Mouse (Mus musculus): ENCODE results near the gene Acap3. TPM values are rescaled to one million over a fixed set of nuclear protein-coding genes. Genes with fewer than 3 reads are reported as not detected.

Gene Acap3
- polyA plus RNA-seq, 1 experiment from 2014 or later = 17.9 TPM

DNA sequence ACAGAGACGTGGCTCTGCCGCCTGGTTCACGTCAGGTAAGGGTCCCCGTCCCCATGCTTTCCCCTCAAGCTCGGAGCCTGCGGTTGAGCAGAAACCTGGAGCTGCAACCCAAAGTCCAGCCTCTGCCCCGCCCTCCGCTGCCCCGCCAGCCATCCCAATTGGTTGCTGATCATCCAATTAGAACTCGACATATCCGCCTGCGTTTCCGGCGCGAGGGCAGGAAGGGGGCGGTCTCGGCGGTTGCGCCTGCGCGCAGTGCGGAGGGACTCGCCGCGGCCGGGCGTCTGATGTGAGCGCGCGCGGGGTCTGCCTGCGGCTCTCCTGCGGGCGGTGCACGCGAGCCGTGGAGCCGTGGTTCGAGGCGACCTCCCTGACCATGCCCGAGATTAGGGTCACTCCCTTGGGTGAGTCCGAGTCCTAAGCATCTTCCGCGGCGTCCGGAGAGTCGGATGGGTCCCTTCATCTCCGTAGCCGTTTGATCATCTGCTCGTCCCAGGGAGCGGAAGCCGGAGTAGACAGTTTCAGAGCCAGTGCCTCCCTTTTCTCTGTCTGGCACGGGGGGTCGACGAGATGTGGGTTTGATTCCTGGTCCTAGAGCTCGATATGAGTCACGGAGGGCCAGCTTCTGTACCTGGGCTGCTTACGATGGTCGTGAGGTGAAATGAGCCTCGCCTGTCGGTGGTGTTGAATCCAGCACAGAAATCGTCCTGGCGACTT lies 22.1 kb upstream of the Acap3 start, which contains the start of the genes Cptp and Ints11:
Gene Cptp, minus strand, starts transcription at position 124 of the 717 bp plus-strand sequence.
Gene Ints11, plus strand, starts transcription at position 230 of the 717 bp plus-strand sequence.
- peaks cover 21% of the 10 kb centered on the region for H3K36me3 ChIP-seq (ENCODE audit: control insufficient read depth, insufficient read depth, low read length)

DNA sequence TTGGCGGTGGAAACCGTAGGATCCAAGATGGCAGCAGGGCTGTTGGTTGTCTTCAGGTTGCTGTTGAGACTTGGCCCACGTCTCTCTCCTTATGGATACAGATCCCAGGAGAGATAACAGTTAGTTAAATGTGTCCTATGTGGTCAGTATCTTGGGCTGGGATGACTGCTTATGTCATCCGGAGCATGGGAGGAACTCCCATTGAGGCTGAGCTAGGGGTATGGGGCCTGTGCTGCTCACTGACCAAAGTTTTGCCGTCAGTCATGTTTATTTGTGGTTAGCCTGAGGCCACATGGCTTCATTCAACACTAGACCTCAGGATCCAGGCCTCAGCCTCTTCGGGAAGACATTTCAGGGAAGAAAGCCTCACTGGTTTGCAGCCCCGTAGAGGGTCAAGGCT lies 20.2 kb upstream of the Acap3 start:
- peak overlapping the region; percentile 15 for H3K4me2 ChIP-seq
- no peak overlapping the region for H3K9ac ChIP-seq (ENCODE audit: low read depth, low read length)
- no peak overlapping the region for H3K27ac ChIP-seq (ENCODE audit: low read depth, low read length)
- no peak for DNase-seq (ENCODE audit: low spot score)
- H3K36me3 ChIP-seq (ENCODE audit: control insufficient read depth, insufficient read depth, low read length) = peaks cover 28% of the 10 kb centered on the region
- H3K4me3 ChIP-seq (ENCODE audit: low read depth, low read length) = no peak overlapping the region
- H3K9me3 ChIP-seq (ENCODE audit: control insufficient read depth, low read length) = no peaks in the 10 kb centered on the region
- peaks cover 13% of the 10 kb centered on the region for H3K4me1 ChIP-seq (replicated peaks; ENCODE audit: control insufficient read depth, insufficient read depth, low read length)
- no peaks in the 10 kb centered on the region for H3K27me3 ChIP-seq (replicated peaks; ENCODE audit: control insufficient read depth, insufficient read depth, low read length)
- no peak for ATAC-seq (replicated peaks; ENCODE audit: low FRiP score)
- whole genome bisulfite sequencing = 84% methylated on average over 7 of the region's 7 CpGs

More for the DNA sequence above, 22.1 kb upstream of the Acap3 start, which contains the start of the genes Cptp and Ints11:
- peak within 1 kb of the TSS; percentile 91 for H3K4me2 ChIP-seq
- H3K27ac ChIP-seq (ENCODE audit: low read depth, low read length) = 0 out of 2 replicates have a peak within 1 kb of the TSS, but pooled peaks have one; percentile 3
- peak within 1 kb of the TSS; percentile 71 for H3K9ac ChIP-seq (ENCODE audit: low read depth, low read length)
- peak; percentile 97 for DNase-seq (ENCODE audit: low spot score)
- peak; percentile 96 for ATAC-seq (replicated peaks; ENCODE audit: low FRiP score)
- under 1% methylated on average over 63 of the region's 63 CpGs for WGBS
- H3K4me1 ChIP-seq (replicated peaks; ENCODE audit: control insufficient read depth, insufficient read depth, low read length) = peaks cover 13% of the 10 kb centered on the region
- H3K4me3 ChIP-seq (ENCODE audit: low read depth, low read length) = peak within 1 kb of the TSS; percentile 81
- no peaks in the 10 kb centered on the region for H3K27me3 ChIP-seq (replicated peaks; ENCODE audit: control insufficient read depth, insufficient read depth, low read length)
- H3K9me3 ChIP-seq (ENCODE audit: control insufficient read depth, low read length) = no peaks in the 10 kb centered on the region

DNA sequence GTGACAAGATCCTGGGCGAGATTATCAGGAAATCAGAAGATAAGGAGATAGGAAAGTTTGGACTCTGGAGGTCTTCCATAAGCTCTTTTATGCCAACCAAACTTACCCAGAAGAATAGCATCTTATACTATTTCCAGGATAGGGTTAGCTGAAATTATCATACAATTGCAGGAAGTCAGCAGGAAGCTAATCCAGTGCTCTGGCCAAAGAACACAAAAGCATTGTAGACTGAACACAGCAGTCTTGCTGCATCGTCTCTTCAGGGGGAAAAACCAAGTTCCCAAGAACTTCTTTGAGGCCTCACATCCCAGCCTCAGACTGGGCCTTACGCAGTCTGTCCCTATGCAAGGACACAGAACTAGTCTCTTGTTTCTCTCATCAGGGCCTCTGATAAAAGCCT lies 8.0 kb upstream of the Acap3 start:
- Histone ChIP-seq H3K27ac (ENCODE audit: low read depth, low read length) (no peak overlapping the region), H3K4me2 (no peak overlapping the region), H3K4me3 (ENCODE audit: low read depth, low read length) (no peak overlapping the region), H3K9ac (ENCODE audit: low read depth, low read length) (no peak overlapping the region), H3K36me3 (ENCODE audit: control insufficient read depth, insufficient read depth, low read length) (peaks cover 29% of the 10 kb centered on the region), H3K27me3 (replicated peaks; ENCODE audit: control insufficient read depth, insufficient read depth, low read length) (no peaks in the 10 kb centered on the region), H3K9me3 (ENCODE audit: control insufficient read depth, low read length) (no peaks in the 10 kb centered on the region), H3K4me1 (replicated peaks; ENCODE audit: control insufficient read depth, insufficient read depth, low read length) (no peaks in the 10 kb centered on the region)
- DNase-seq (ENCODE audit: low spot score) (no peak), ATAC-seq (replicated peaks; ENCODE audit: low FRiP score) (no peak)
- WGBS = 87% methylated on average over 3 of the region's 3 CpGs

DNA sequence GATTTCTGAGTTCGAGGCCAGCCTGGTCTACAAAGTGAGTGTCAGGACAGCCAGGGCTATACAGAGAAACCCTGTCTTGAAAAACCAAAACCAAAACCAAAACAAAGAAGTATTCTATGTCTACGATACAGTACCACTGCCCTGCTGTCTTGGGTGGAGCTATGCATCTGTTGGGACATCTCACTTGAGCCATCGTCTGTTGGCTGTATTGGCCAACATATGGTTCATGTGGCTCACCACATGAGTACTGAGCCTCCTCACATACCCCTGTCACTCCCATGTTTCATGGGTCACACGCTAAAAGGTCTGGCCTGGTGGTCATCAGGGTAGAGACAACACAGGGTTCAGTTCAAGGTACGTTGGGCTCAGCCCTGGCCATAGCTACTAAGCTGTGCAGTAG lies 5.3 kb upstream of the Acap3 start:
- Histone ChIP-seq H3K4me2 (no peak overlapping the region), H3K4me1 (replicated peaks; ENCODE audit: control insufficient read depth, insufficient read depth, low read length) (peaks cover 6% of the 10 kb centered on the region), H3K4me3 (ENCODE audit: low read depth, low read length) (no peak overlapping the region), H3K36me3 (ENCODE audit: control insufficient read depth, insufficient read depth, low read length) (peaks cover 32% of the 10 kb centered on the region), H3K27ac (ENCODE audit: low read depth, low read length) (no peak overlapping the region), H3K9ac (ENCODE audit: low read depth, low read length) (no peak overlapping the region), H3K27me3 (replicated peaks; ENCODE audit: control insufficient read depth, insufficient read depth, low read length) (no peaks in the 10 kb centered on the region), H3K9me3 (ENCODE audit: control insufficient read depth, low read length) (no peaks in the 10 kb centered on the region)
- WGBS = 90% methylated on average over 5 of the region's 5 CpGs
- DNase-seq (ENCODE audit: low spot score) (no peak), ATAC-seq (replicated peaks; ENCODE audit: low FRiP score) (no peak)

DNA sequence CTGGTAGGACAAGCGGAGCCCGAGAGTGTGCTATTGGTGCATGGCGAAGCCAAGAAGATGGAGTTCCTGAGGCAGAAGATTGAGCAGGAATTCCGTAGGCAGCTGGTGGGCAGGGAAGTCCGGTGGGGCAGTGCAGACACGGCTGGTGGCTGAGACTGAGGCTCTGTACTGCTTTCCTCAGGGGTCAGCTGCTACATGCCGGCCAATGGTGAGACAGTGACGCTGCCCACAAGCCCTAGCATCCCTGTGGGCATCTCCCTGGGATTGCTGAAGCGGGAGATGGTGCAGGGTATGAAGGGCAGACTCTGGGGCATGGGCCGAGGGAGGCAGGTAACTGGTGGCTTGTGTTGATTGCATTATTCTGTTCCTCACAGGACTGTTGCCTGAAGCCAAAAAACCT lies 3.9 kb upstream of the Acap3 start:
- Histone ChIP-seq H3K27me3 (replicated peaks; ENCODE audit: control insufficient read depth, insufficient read depth, low read length) (no peaks in the 10 kb centered on the region), H3K9ac (ENCODE audit: low read depth, low read length) (no peak overlapping the region)

DNA sequence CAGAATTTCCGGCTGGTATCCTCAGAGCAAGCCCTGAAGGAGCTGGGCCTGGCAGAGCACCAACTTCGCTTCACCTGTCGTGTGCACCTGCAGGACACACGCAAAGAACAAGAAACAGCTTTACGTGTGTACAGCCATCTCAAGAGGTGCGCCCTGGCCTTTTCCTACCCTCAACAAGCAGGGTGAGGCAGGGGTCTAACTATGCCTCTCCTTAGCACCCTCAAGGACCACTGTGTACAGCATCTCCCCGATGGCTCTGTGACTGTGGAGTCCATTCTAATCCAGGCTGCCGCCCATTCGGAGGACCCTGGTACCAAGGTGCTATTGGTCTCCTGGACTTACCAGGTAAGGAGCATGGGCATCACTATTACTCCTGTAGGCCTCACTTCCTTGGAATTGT lies 3.4 kb upstream of the Acap3 start:
- DNase-seq (ENCODE audit: low spot score) = no peak
- Histone ChIP-seq H3K27me3 (replicated peaks; ENCODE audit: control insufficient read depth, insufficient read depth, low read length) (no peaks in the 10 kb centered on the region), H3K4me1 (replicated peaks; ENCODE audit: control insufficient read depth, insufficient read depth, low read length) (peaks cover 11% of the 10 kb centered on the region), H3K9me3 (ENCODE audit: control insufficient read depth, low read length) (no peaks in the 10 kb centered on the region), H3K36me3 (ENCODE audit: control insufficient read depth, insufficient read depth, low read length) (peaks cover 32% of the 10 kb centered on the region), H3K27ac (ENCODE audit: low read depth, low read length) (no peak overlapping the region), H3K4me3 (ENCODE audit: low read depth, low read length) (no peak overlapping the region), H3K9ac (ENCODE audit: low read depth, low read length) (no peak overlapping the region), H3K4me2 (no peak overlapping the region)
- no peak for ATAC-seq (replicated peaks; ENCODE audit: low FRiP score)
- 93% methylated on average over 9 of the region's 9 CpGs for WGBS

More for the DNA sequence above, 3.9 kb upstream of the Acap3 start:
- Histone ChIP-seq H3K4me2 (no peak overlapping the region), H3K9me3 (ENCODE audit: control insufficient read depth, low read length) (no peaks in the 10 kb centered on the region), H3K36me3 (ENCODE audit: control insufficient read depth, insufficient read depth, low read length) (peaks cover 32% of the 10 kb centered on the region), H3K4me1 (replicated peaks; ENCODE audit: control insufficient read depth, insufficient read depth, low read length) (peaks cover 6% of the 10 kb centered on the region), H3K27ac (ENCODE audit: low read depth, low read length) (no peak overlapping the region), H3K4me3 (ENCODE audit: low read depth, low read length) (no peak overlapping the region)
- ATAC-seq (replicated peaks; ENCODE audit: low FRiP score) (no peak), DNase-seq (ENCODE audit: low spot score) (no peak)
- WGBS = 89% methylated on average over 10 of the region's 10 CpGs

DNA sequence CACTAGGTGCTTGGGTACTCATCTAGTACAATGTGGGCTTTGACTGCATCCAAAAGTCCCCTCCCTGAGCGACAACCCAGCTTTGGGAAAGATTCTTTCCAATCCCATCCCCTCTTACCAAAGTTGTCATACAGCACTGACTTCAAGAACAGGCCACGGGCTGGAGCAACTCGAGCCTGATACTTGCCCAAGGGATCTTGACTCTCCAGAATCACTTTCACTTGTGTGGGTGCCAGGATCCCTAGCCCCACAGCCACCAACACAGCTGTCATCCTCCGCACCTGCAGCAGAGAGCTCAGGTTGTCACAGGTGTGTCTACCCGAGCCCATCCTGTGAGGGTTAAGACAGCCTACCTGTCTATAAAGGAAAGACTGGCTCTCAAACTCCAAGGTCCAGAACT lies 2.3 kb upstream of the Acap3 start:
- Histone ChIP-seq H3K9ac (ENCODE audit: low read depth, low read length) (no peak overlapping the region), H3K4me2 (no peak overlapping the region), H3K4me3 (ENCODE audit: low read depth, low read length) (no peak overlapping the region), H3K9me3 (ENCODE audit: control insufficient read depth, low read length) (no peaks in the 10 kb centered on the region), H3K4me1 (replicated peaks; ENCODE audit: control insufficient read depth, insufficient read depth, low read length) (peaks cover 23% of the 10 kb centered on the region), H3K36me3 (ENCODE audit: control insufficient read depth, insufficient read depth, low read length) (peaks cover 32% of the 10 kb centered on the region), H3K27me3 (replicated peaks; ENCODE audit: control insufficient read depth, insufficient read depth, low read length) (no peaks in the 10 kb centered on the region), H3K27ac (ENCODE audit: low read depth, low read length) (no peak overlapping the region)
- no peak for DNase-seq (ENCODE audit: low spot score)
- no peak for ATAC-seq (replicated peaks; ENCODE audit: low FRiP score)
- 83% methylated on average over 5 of the region's 5 CpGs for whole genome bisulfite sequencing

DNA sequence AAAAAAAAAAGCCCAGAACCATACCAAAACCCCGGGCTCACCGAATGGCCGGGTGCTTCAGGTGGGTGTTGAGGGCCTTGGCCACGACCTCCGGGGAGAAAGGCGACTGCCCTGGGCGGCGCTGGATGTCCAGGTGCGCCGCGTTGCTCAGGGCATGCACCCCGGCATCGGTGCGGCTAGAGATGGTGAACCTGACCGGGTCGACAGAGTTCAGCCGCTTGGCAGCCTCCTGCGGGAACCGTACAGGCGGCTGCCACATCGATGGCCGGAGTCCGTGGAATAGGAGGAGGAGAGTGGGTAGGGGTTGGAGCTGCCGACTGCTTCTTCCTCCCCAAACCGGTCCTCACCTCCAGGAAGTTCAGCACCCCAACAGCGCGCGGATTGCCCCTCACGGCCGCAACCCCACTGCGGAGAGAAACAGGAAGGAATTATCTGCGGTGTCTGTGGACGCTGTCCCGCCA lies 581 bp upstream of the Acap3 start:
- DNase-seq (ENCODE audit: low spot score) (peak; percentile 52), ATAC-seq (replicated peaks; ENCODE audit: low FRiP score) (no peak)
- Histone ChIP-seq H3K9me3 (ENCODE audit: control insufficient read depth, low read length) (no peaks in the 10 kb centered on the region), H3K4me3 (ENCODE audit: low read depth, low read length) (peak overlapping the region; percentile 96), H3K27me3 (replicated peaks; ENCODE audit: control insufficient read depth, insufficient read depth, low read length) (no peaks in the 10 kb centered on the region), H3K4me1 (replicated peaks; ENCODE audit: control insufficient read depth, insufficient read depth, low read length) (peaks cover 34% of the 10 kb centered on the region), H3K9ac (ENCODE audit: low read depth, low read length) (peak overlapping the region; percentile 95), H3K4me2 (peak overlapping the region; percentile 99), H3K27ac (ENCODE audit: low read depth, low read length) (no peak overlapping the region; the same call in 1 of the 2 replicates), H3K36me3 (ENCODE audit: control insufficient read depth, insufficient read depth, low read length) (peaks cover 23% of the 10 kb centered on the region)
- under 1% methylated on average over 34 of the region's 34 CpGs for WGBS

DNA sequence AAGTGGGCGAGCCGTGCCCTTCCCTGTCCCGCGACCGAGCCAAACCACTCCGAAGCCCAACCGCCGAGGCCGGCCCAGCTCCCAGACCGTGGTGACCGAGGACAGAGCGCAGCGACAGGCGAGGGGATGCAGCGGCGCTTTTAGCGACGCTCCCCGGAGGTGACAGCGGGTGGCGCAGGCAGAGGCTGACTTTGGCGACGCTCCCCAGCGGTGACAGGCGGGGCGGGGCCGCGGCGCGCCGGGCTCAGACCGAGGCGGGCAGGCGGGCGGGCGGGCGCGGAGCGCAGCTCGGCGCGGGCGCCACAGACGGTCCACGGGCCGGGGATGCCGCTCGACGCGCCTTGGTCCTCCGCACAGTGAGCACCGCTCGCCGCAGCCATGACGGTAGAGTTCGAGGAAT lies 395 bp downstream of the Acap3 start:
- H3K9me3 ChIP-seq (ENCODE audit: control insufficient read depth, low read length) = no peaks in the 10 kb centered on the region
- H3K36me3 ChIP-seq (ENCODE audit: control insufficient read depth, insufficient read depth, low read length) = peaks cover 23% of the 10 kb centered on the region
- ATAC-seq (replicated peaks; ENCODE audit: low FRiP score) (peak; percentile 89), DNase-seq (ENCODE audit: low spot score) (peak; percentile 87)
- peaks cover 34% of the 10 kb centered on the region for H3K4me1 ChIP-seq (replicated peaks; ENCODE audit: control insufficient read depth, insufficient read depth, low read length)
- H3K4me2 ChIP-seq = peak overlapping the region; percentile 99
- H3K9ac ChIP-seq (ENCODE audit: low read depth, low read length) = peak overlapping the region; percentile 95
- H3K27me3 ChIP-seq (replicated peaks; ENCODE audit: control insufficient read depth, insufficient read depth, low read length) = no peaks in the 10 kb centered on the region
- under 1% methylated on average over 56 of the region's 56 CpGs for WGBS
- peak overlapping the region; percentile 97 for H3K27ac ChIP-seq (ENCODE audit: low read depth, low read length)
- peak overlapping the region; percentile 96 for H3K4me3 ChIP-seq (ENCODE audit: low read depth, low read length)
